Mouse (Mus musculus) adrenal gland, postnatal 14 days (tissue): ENCODE data around the gene Thumpd1. TPM values are rescaled to one million over a fixed set of nuclear protein-coding genes. Genes with fewer than 3 reads are reported as not detected.
"Not testable (repeated sequence)": the region's sequence is repeated elsewhere in the genome, so short reads cannot be mapped to it uniquely, and the experiment has no call there.

Experiments used
- DNase-seq: peaks from one replicate; pipeline ENCODE4 v3.0.0; 2021; ENCODE audit warnings: mixed read lengths
- long read RNA-seq, 2 experiments: library from polyadenylated mRNA; stranded (forward); transcript quantifications; one replicate each; pipeline ENCODE4 v2.0.0; 2021
- total RNA-seq: library from RNA; stranded (reverse); gene quantifications from 2 replicates; pipeline ENCODE4 v1.2.3, GENCODE M21; 2021

The Thumpd1 gene
- total RNA-seq: 34.4 and 36.7 TPM in 2 replicates
- long read RNA-seq, experiment 1, transcript Thumpd1-201 (4 exons, 2,689 nt): major isoform, 82 of 83 reads
- long read RNA-seq, experiment 1, partial matches to known transcripts: 0 of 83 reads
- long read RNA-seq, experiment 1, other reads (novel, unspliced or antisense): 0 of 83 reads
- long read RNA-seq, experiment 2, transcript Thumpd1-201 (4 exons, 2,689 nt): major isoform, 41 of 46 reads
- long read RNA-seq, experiment 2, partial matches to known transcripts: 1 of 46 reads
- long read RNA-seq, experiment 2, other reads (novel, unspliced or antisense): 4 of 46 reads

- peak; percentile 97 for DNase-seq
Observed at GRCm38 (mm10) chr7:119720253-119720946, at the start of gene Thumpd1. Gene Thumpd1, minus strand, starts transcription at chr7:119720798.

GRCm38 (mm10) chr7:119769895-119770294, 49.3 kb upstream of the Thumpd1 start:
- no peak for DNase-seq

GRCm38 (mm10) chr7:119766996-119767395, 46.4 kb upstream of the Thumpd1 start:
- no peak for DNase-seq

- DNase-seq: no peak
Observed at GRCm38 (mm10) chr7:119764377-119764776, 43.8 kb upstream of the Thumpd1 start.

- DNase-seq: no peak
Observed at GRCm38 (mm10) chr7:119762166-119762697, 41.6 kb upstream of the Thumpd1 start.

- DNase-seq: peak; percentile 59
Observed at GRCm38 (mm10) chr7:119760527-119760951, 39.9 kb upstream of the Thumpd1 start, which contains the start of gene Acsm3. Gene Acsm3, plus strand, starts transcription at chr7:119760923.

- DNase-seq: no peak
Observed at GRCm38 (mm10) chr7:119753696-119754095, 33.1 kb upstream of the Thumpd1 start.

- peak; percentile 63 for DNase-seq
Observed at GRCm38 (mm10) chr7:119749942-119750341, 29.3 kb upstream of the Thumpd1 start.

- DNase-seq: no peak
Observed at GRCm38 (mm10) chr7:119748761-119749160, 28.2 kb upstream of the Thumpd1 start.

GRCm38 (mm10) chr7:119745869-119746268, 25.3 kb upstream of the Thumpd1 start:
- DNase-seq: peak; percentile 42

GRCm38 (mm10) chr7:119744321-119744720, 23.7 kb upstream of the Thumpd1 start:
- peak; percentile 54 for DNase-seq

- DNase-seq: not testable (repeated sequence)
Observed at GRCm38 (mm10) chr7:119739798-119740468, 19.3 kb upstream of the Thumpd1 start.

- no peak for DNase-seq
Observed at GRCm38 (mm10) chr7:119738877-119739276, 18.3 kb upstream of the Thumpd1 start.

- DNase-seq: peak; percentile 42
Observed at GRCm38 (mm10) chr7:119731262-119731661, 10.7 kb upstream of the Thumpd1 start.

- DNase-seq: peak; percentile 37
Observed at GRCm38 (mm10) chr7:119727621-119728020, 7.0 kb upstream of the Thumpd1 start.

- DNase-seq: no peak
Observed at GRCm38 (mm10) chr7:119720947-119721310, 331 bp upstream of the Thumpd1 start.

GRCm38 (mm10) chr7:119714111-119714510, 6.5 kb downstream of the Thumpd1 start:
- no peak for DNase-seq

- DNase-seq: no peak
Observed at GRCm38 (mm10) chr7:119694926-119695325, 25.7 kb downstream of the Thumpd1 start.

- DNase-seq: no peak
Observed at GRCm38 (mm10) chr7:119692302-119692701, 28.3 kb downstream of the Thumpd1 start.

GRCm38 (mm10) chr7:119689726-119690125, 30.9 kb downstream of the Thumpd1 start, which contains the start of gene Acsm4:
Gene Acsm4, plus strand, starts transcription at chr7:119690026.
- no peak for DNase-seq

GRCm38 (mm10) chr7:119682699-119683098, 37.9 kb downstream of the Thumpd1 start:
- no peak for DNase-seq

GRCm38 (mm10) chr7:119680107-119680506, 40.5 kb downstream of the Thumpd1 start:
- DNase-seq: no peak

- peak; percentile 29 for DNase-seq
Observed at GRCm38 (mm10) chr7:119673465-119673864, 47.1 kb downstream of the Thumpd1 start.
